Mouse (Mus musculus) heart, embryonic 16.5 days (tissue): Measurements from ENCODE around the gene Nfatc2. TPM values are rescaled to one million over a fixed set of nuclear protein-coding genes. Genes with fewer than 3 reads are reported as not detected.

Source experiments
- ATAC-seq: fragments of 200-750 bp; cut with Nextera tagmentation; replicated peaks from 2 replicates; pipeline ENCODE4 v1.8.0; 2017; ENCODE audit warnings: moderate number of reproducible peaks; ENCODE audit not compliant: insufficient read depth, low FRiP score; ENCODE audit errors: extremely low read depth
- H3K27ac ChIP-seq: fragments of 300-500 bp; sonication (generic); 2 replicates; pipeline ENCODE4 v1.5.1; 2014; ENCODE audit warnings: mild to moderate bottlenecking, low read length, control low read depth, moderate library complexity
- H3K27me3 ChIP-seq: fragments of 300-500 bp; sonication (generic); 2 replicates; pipeline ENCODE4 v1.6.1; 2014; ENCODE audit warnings: low read length, mixed read lengths; ENCODE audit not compliant: control insufficient read depth, insufficient read depth
- H3K36me3 ChIP-seq: fragments of 300-500 bp; sonication (generic); 2 replicates; pipeline ENCODE4 v1.6.1; 2014; ENCODE audit not compliant: control insufficient read depth, insufficient read depth
- H3K4me1 ChIP-seq: fragments of 300-500 bp; sonication (generic); 2 replicates; pipeline ENCODE4 v1.6.1; 2014; ENCODE audit warnings: low read length, mixed read lengths; ENCODE audit not compliant: control insufficient read depth, insufficient read depth
- H3K4me2 ChIP-seq: fragments of 300-500 bp; sonication (generic); 2 replicates; pipeline ENCODE4 v1.6.1; 2014; ENCODE audit warnings: low read depth, mild to moderate bottlenecking, control low read depth, low read length
- H3K4me3 ChIP-seq: fragments of 300-500 bp; sonication (generic); 2 replicates; pipeline ENCODE4 v1.5.1; 2014; ENCODE audit warnings: mild to moderate bottlenecking, control low read depth, low read length
- H3K9ac ChIP-seq: fragments of 300-500 bp; sonication (generic); 2 replicates; pipeline ENCODE4 v1.6.1; 2014; ENCODE audit warnings: low read length, control low read depth
- H3K9me3 ChIP-seq: fragments of 300-500 bp; sonication (generic); replicated peaks from 2 replicates; pipeline ENCODE4 v1.6.1; 2016; ENCODE audit warnings: low read length; ENCODE audit not compliant: control insufficient read depth
- WGBS: fragments of 180-500 bp; shearing (Covaris S2); extraction: QIAGEN DNeasy Blood & Tissue Kit; methylation state at CpG from one replicate; pipeline ENCODE4 v1.1.7; 2014; 5-methylcytosine and 5-hydroxymethylcytosine counted together
- polyA plus RNA-seq: library from polyadenylated mRNA; unstranded; fragments of >200 nt; fragmentation: Nextera tagmentation; extraction: Ambion mirVana; gene quantifications from 2 replicates; pipeline ENCODE4 v1.2.1, GENCODE M21; 2015

The Nfatc2 gene
- polyA plus RNA-seq, 1 experiment from 2014 or later, result 10.0 TPM

DNA sequence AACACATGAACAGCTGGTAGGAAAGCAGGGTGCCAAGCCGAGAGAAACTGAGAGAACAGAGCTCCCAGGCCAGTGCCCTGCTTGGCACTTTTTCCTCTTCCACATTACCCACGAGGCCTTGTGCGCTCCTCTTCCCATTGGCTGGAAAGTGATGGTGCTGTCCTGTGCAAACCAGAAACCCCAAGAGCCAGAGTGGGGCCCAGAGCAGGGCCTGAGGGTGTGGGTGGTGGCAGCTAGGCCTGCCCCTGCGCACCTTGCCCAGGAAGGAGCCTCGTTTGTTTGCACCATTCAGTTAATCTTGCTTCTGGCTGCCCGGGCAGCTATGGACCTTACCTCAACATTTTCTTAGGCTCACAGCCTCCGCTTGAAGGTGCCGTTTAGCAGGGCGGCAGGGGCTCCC, 139.6 kb downstream of the Nfatc2 start:
- 80% methylated on average over 9 of the region's 9 CpGs for WGBS
- H3K4me2 ChIP-seq, result no peak overlapping the region
- H3K4me1 ChIP-seq, result no peaks in the 10 kb centered on the region
- no peak overlapping the region for H3K27ac ChIP-seq
- no peaks in the 10 kb centered on the region for H3K9me3 ChIP-seq
- H3K27me3 ChIP-seq, result peaks cover 3% of the 10 kb centered on the region; the same call in 1 of the 2 replicates
- H3K4me3 ChIP-seq, result no peak overlapping the region
- no peak overlapping the region for H3K9ac ChIP-seq
- no peaks in the 10 kb centered on the region for H3K36me3 ChIP-seq
- no peak for ATAC-seq

DNA sequence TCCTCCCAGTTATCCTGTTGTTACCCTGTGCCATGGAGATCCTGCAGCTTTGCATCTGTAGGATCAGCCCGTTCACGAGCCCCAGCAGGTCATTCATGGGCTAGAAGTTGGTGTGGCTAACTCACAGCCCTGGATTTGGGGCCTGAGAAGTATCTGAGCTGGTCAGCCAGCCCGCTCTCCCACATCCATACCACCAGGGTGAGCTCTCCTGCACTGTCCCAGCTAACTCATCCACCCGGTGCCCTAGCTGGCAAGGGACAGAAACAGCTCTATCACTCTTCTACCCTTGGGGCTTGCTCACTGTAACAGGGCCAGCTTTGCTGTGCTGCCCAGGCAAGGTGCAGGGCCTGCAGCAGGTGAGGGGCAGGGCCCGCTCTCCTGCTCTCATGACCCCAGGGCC, 141.8 kb downstream of the Nfatc2 start:
- no peak overlapping the region for H3K9ac ChIP-seq
- 65% methylated on average over 5 of the region's 5 CpGs for WGBS

DNA sequence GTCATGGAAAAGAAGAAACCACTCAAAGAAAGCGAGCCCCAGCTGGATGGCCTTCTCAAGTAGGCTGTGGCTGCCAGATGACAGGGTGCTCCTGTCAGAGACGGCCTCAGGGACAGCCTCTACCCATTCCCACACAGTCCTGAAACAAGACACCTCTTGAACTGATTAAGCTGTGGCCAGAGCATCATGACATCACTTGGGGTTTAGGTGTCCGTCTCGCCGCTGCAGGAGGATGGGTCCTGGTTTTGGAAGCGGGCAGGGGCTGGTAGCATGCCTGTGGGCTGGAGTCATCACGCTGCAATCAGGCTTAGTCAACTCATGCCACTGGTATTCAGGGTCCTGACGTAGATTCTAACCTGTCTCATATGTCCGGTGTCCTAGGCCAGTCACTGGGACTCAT, 142.9 kb downstream of the Nfatc2 start:
- WGBS, result 53% methylated on average over 9 of the region's 9 CpGs
- H3K9me3 ChIP-seq, result no peaks in the 10 kb centered on the region
- H3K4me3 ChIP-seq, result no peak overlapping the region
- no peak overlapping the region for H3K9ac ChIP-seq
- H3K27me3 ChIP-seq, result peaks cover 3% of the 10 kb centered on the region; the same call in 1 of the 2 replicates
- H3K4me1 ChIP-seq, result no peaks in the 10 kb centered on the region
- no peaks in the 10 kb centered on the region for H3K36me3 ChIP-seq
- H3K27ac ChIP-seq, result no peak overlapping the region
- H3K4me2 ChIP-seq, result no peak overlapping the region
- no peak for ATAC-seq

More for the DNA sequence above, 141.8 kb downstream of the Nfatc2 start:
- Histone ChIP-seq H3K27ac (no peak overlapping the region), H3K4me1 (no peaks in the 10 kb centered on the region), H3K4me2 (no peak overlapping the region), H3K4me3 (no peak overlapping the region), H3K36me3 (no peaks in the 10 kb centered on the region), H3K27me3 (peaks cover 3% of the 10 kb centered on the region; the same call in 1 of the 2 replicates), H3K9me3 (no peaks in the 10 kb centered on the region)
- no peak for ATAC-seq

DNA sequence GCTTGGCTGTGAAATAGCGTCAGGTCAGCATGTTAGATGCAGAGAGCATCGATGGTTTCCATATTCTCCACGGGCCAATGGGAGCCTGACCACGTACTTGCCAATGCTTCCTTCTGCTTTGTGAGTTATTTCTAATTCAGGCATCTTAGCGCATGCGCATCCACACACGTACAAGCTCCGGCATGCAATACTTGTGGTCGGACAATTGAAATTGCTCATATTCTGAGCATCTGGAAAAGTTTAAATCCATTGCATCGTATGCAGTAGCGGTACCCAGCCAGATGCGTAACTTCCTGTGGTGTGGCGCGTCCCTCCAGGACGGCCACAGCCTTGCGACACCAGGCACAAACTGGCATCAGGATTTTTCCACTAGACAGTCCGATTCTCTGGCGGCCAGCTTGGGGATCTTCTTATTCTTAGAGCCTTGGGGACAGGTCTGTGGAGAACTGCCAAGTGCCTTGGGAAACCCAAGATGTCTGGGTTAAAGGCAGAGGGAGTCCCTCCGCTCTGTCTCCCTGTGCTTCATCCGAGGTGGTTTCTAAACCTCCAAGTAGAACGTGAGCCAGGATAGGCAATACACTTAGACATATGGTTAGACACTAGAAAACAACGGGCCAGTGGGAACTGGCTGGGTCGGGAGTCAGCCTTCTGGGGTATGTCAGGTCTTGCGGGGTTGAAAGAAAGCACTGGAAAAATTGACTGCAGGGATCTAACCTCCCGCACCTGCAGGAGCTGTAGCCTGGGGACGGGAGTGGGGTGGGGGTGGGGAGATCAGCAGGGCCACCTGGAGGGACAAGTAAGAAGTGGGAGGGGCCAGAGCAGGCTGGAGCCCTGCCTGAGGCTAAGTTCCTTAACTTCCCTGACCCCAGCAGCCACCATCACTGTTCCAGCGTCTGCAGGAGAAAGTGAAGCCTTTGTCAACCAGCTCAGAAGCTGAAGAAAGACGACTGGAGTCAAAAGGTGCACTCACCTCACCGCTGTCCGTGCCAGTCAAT, 149.4 kb downstream of the Nfatc2 start:
- H3K27me3 ChIP-seq, result 0 out of 2 replicates have a peak, but pooled peaks cover 2% of the 10 kb centered on the region
- no peak overlapping the region for H3K27ac ChIP-seq
- no peaks in the 10 kb centered on the region for H3K36me3 ChIP-seq
- no peaks in the 10 kb centered on the region for H3K9me3 ChIP-seq
- H3K9ac ChIP-seq, result no peak overlapping the region
- WGBS, result 55% methylated on average over 30 of the region's 30 CpGs
- no peak for ATAC-seq
- H3K4me3 ChIP-seq, result no peak overlapping the region
- no peak overlapping the region for H3K4me2 ChIP-seq
- H3K4me1 ChIP-seq, result peaks cover 5% of the 10 kb centered on the region; the same call in 1 of the 2 replicates

DNA sequence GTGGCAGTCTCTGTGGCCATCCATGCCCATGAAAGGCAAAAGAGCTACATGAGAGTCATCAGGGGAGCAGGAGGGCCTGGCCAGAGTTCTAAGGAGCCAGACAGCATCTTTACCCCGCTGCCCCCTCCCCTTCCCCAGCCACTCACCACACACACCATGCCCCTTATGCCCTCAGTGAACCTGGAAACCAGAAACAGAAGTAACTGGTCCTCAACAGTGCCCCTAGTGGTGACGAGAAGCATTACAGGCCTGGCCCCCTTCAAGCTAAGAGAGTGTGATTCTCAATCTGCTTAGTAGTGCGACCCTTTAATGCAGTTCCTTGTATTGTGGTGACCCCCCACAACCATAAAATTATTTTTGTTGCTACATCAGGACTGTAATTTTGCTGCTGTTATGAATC, 150.5 kb downstream of the Nfatc2 start:
- Histone ChIP-seq H3K9ac (no peak overlapping the region), H3K36me3 (no peaks in the 10 kb centered on the region), H3K27ac (no peak overlapping the region), H3K4me3 (no peak overlapping the region), H3K27me3 (0 out of 2 replicates have a peak, but pooled peaks cover 2% of the 10 kb centered on the region), H3K4me2 (no peak overlapping the region), H3K9me3 (no peaks in the 10 kb centered on the region), H3K4me1 (peaks cover 5% of the 10 kb centered on the region; the same call in 1 of the 2 replicates)
- no peak for ATAC-seq
- 8% methylated on average over 3 of the region's 3 CpGs for WGBS

DNA sequence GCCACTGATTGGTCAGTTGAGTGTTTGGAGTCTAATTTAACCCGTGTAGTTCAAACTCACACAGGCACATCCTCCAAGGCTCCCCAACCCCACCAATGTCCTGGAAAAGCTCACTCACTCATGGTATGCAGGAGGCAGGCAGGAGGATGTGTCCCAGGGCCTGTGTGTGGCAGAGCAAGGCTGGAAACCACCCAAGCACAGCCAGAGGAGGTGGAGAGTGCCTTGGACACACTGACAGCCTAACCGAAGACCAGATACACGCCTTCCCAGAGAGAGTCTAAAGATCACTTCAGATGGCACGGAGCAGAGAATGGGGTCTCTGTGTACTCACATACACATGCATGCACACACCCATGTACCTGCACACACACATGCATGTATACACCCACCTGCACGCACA, 153.4 kb downstream of the Nfatc2 start:
- no peak overlapping the region for H3K4me2 ChIP-seq
- peaks cover 5% of the 10 kb centered on the region; the same call in 1 of the 2 replicates for H3K4me1 ChIP-seq
- ATAC-seq, result no peak
- H3K9ac ChIP-seq, result no peak overlapping the region
- H3K27ac ChIP-seq, result no peak overlapping the region
- 46% methylated on average over 5 of the region's 5 CpGs for WGBS
- H3K27me3 ChIP-seq, result peaks cover 12% of the 10 kb centered on the region
- H3K4me3 ChIP-seq, result no peak overlapping the region
- H3K36me3 ChIP-seq, result no peaks in the 10 kb centered on the region
- H3K9me3 ChIP-seq, result no peaks in the 10 kb centered on the region

DNA sequence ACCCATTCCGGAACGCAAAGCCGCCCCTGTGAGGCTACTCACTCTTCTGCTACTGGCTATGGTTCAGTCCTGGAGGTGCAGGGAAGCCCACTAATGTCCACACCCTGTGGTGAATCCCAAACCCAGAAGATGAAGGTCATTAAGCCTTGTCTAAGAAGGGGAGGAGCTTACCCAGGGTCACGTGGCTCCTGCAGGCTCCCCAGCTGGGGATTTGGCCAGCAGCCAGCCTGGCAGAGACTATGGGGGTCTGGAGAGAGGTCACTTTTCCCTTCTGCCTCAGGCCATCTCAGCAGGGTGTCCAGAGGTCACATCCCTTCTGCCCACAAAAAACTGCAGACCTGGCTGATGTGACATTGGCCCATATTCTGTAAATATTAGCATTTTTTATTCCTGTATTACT, 153.9 kb downstream of the Nfatc2 start:
- Histone ChIP-seq H3K4me1 (peaks cover 5% of the 10 kb centered on the region; the same call in 1 of the 2 replicates), H3K36me3 (no peaks in the 10 kb centered on the region), H3K4me3 (no peak overlapping the region), H3K9ac (no peak overlapping the region), H3K4me2 (no peak overlapping the region), H3K9me3 (no peaks in the 10 kb centered on the region), H3K27me3 (peaks cover 10% of the 10 kb centered on the region), H3K27ac (no peak overlapping the region)
- ATAC-seq, result no peak
- WGBS, result 31% methylated on average over 4 of the region's 4 CpGs

DNA sequence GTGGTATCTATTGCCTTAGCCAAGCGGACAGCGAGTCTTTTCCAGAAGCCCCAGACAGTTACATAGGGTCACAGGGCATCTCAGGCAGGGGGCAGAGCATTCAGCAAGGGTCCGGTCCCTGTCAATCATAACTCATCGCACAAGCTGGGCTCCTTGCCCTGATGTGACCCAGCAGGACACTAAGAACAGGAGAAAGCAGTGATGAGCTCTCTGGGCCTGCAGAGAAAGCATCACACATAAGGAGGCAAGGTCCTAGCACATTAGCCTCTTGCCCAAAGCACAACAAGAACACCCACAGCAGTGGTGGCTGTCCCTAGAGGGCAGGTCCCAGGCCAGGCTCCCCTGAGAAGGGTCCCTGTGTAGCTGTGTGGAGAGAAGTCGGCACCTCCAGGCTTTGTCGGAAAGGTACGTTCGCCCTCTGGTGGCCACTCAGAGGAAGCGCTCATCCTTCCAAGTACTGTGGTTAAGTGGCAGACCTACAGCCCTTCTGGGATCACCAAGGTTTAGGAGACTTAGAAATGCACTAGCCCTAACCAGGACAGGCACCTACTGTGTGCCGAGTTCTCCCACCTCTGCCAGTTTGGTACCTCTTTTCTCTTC, 156.1 kb downstream of the Nfatc2 start:
- peaks cover 7% of the 10 kb centered on the region; the same call in 1 of the 2 replicates for H3K9me3 ChIP-seq
- 0 out of 2 replicates have a peak, but pooled peaks have one; percentile 55 for ATAC-seq
- H3K9ac ChIP-seq, result no peak overlapping the region
- WGBS, result 29% methylated on average over 10 of the region's 10 CpGs
- peaks cover 5% of the 10 kb centered on the region; the same call in 1 of the 2 replicates for H3K4me1 ChIP-seq
- H3K27me3 ChIP-seq, result peaks cover 10% of the 10 kb centered on the region
- no peak overlapping the region for H3K4me2 ChIP-seq
- no peaks in the 10 kb centered on the region for H3K36me3 ChIP-seq
- H3K27ac ChIP-seq, result no peak overlapping the region
- H3K4me3 ChIP-seq, result no peak overlapping the region

DNA sequence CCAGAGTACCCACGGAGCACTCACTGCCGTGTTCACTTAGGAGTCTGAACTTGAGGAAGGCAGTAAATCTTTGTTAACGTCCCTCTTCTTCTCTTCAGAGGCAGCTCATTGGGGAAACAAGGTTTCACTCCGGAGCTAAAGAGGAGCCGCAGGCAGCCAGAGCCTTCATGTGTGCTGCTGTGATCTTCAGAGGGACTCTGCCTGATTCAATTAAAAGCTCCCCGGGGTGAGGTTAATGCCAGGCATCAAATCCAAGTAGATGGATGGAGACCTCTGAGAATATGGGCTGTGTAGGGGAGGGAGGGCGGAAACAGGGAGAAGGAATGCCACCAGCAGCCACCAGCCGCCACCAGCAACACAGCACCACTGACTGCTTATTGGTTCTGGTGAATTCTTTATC, 157.3 kb downstream of the Nfatc2 start:
- peaks cover 10% of the 10 kb centered on the region for H3K27me3 ChIP-seq

More for the DNA sequence above, 157.3 kb downstream of the Nfatc2 start:
- Histone ChIP-seq H3K4me3 (no peak overlapping the region), H3K9me3 (peaks cover 10% of the 10 kb centered on the region; the same call in 1 of the 2 replicates), H3K4me1 (peaks cover 5% of the 10 kb centered on the region; the same call in 1 of the 2 replicates), H3K36me3 (no peaks in the 10 kb centered on the region), H3K4me2 (no peak overlapping the region), H3K9ac (no peak overlapping the region), H3K27ac (no peak overlapping the region)
- WGBS, result 27% methylated on average over 8 of the region's 8 CpGs
- no peak for ATAC-seq
